Mouse (Mus musculus) forebrain, embryonic 15.5 days (tissue): ENCODE data around the gene Olfr235. TPM values are rescaled to one million over a fixed set of nuclear protein-coding genes. Genes with fewer than 3 reads are reported as not detected.
"Not testable (repeated sequence)": the region's sequence is repeated elsewhere in the genome, so short reads cannot be mapped to it uniquely, and the experiment has no call there.

Experiments used
- ATAC-seq: fragments of 200-750 bp; cut with Nextera tagmentation; replicated peaks from 2 replicates; pipeline ENCODE4 v1.8.0; 2017; ENCODE audit warnings: mild to moderate bottlenecking, moderate TSS enrichment, moderate library complexity
- H3K27ac ChIP-seq: fragments of 300-500 bp; sonication (generic); replicated peaks from 2 replicates; pipeline ENCODE4 v1.5.1; 2015; ENCODE audit warnings: mild to moderate bottlenecking, inconsistent platforms
- H3K27me3 ChIP-seq: fragments of 300-500 bp; sonication (generic); 2 replicates; pipeline ENCODE4 v1.6.1; 2015; ENCODE audit warnings: inconsistent platforms
- H3K36me3 ChIP-seq: fragments of 300-500 bp; sonication (generic); 2 replicates; pipeline ENCODE4 v1.6.1; 2015; ENCODE audit warnings: mild to moderate bottlenecking, inconsistent platforms
- H3K4me1 ChIP-seq: fragments of 300-500 bp; sonication (generic); 2 replicates; pipeline ENCODE4 v1.6.1; 2015; ENCODE audit warnings: inconsistent platforms
- H3K4me2 ChIP-seq: fragments of 300-500 bp; sonication (generic); replicated peaks from 2 replicates; pipeline ENCODE4 v1.6.1; 2015; ENCODE audit warnings: mild to moderate bottlenecking, inconsistent platforms
- H3K4me3 ChIP-seq: fragments of 300-500 bp; sonication (generic); 2 replicates; pipeline ENCODE4 v1.5.1; 2015; ENCODE audit warnings: mild to moderate bottlenecking, inconsistent platforms
- H3K9ac ChIP-seq: fragments of 300-500 bp; sonication (generic); replicated peaks from 2 replicates; pipeline ENCODE4 v1.6.1; 2015; ENCODE audit warnings: mild to moderate bottlenecking, inconsistent platforms
- H3K9me3 ChIP-seq: fragments of 300-500 bp; sonication (generic); 2 replicates; pipeline ENCODE4 v1.6.1; 2016; ENCODE audit warnings: inconsistent platforms
- WGBS: fragments of 180-500 bp; shearing (Covaris S2); methylation state at CpG from one replicate; pipeline ENCODE4 v1.1.7; 2015; ENCODE audit warnings: mixed read lengths; 5-methylcytosine and 5-hydroxymethylcytosine counted together
- polyA plus RNA-seq: library from polyadenylated mRNA; unstranded; fragments of >200 nt; fragmentation: Nextera tagmentation; extraction: Ambion mirVana; gene quantifications from 2 replicates; pipeline ENCODE4 v1.2.1, GENCODE M21; 2015

The Olfr235 gene
- not detected in 2 replicates for polyA plus RNA-seq

- Histone ChIP-seq H3K27ac (no peak within 1 kb of the TSS), H3K36me3 (no peaks in the 10 kb centered on the region), H3K9ac (no peak within 1 kb of the TSS), H3K4me1 (no peaks in the 10 kb centered on the region), H3K4me3 (no peak within 1 kb of the TSS), H3K9me3 (no peaks in the 10 kb centered on the region), H3K27me3 (no peaks in the 10 kb centered on the region), H3K4me2 (no peak within 1 kb of the TSS)
- ATAC-seq: no peak
- WGBS: 46% methylated on average over 1 of the region's 1 CpGs
Observed at GRCm38 (mm10) chr19:12260732-12261131, at the start of gene Olfr235. Olfr235 (plus strand) TSS chr19:12261032.

GRCm38 (mm10) chr19:12232496-12232895 is 28.3 kb upstream of the Olfr235 start, which contains the start of gene Olfr1432:
Olfr1432 (minus strand) TSS chr19:12232596.
- H3K27ac ChIP-seq, H3K36me3 ChIP-seq, H3K27me3 ChIP-seq, H3K9ac ChIP-seq, H3K9me3 ChIP-seq, H3K4me1 ChIP-seq, H3K4me2 ChIP-seq, H3K4me3 ChIP-seq, ATAC-seq: not testable (repeated sequence)

GRCm38 (mm10) chr19:12241559-12241958 is 19.3 kb upstream of the Olfr235 start, which contains the start of gene Olfr262:
Olfr262 (minus strand) TSS chr19:12241659.
- Histone ChIP-seq H3K9me3 (no peaks in the 10 kb centered on the region), H3K9ac (no peak within 1 kb of the TSS), H3K4me1 (no peaks in the 10 kb centered on the region), H3K27ac (no peak within 1 kb of the TSS), H3K36me3 (no peaks in the 10 kb centered on the region), H3K4me3 (no peak within 1 kb of the TSS), H3K4me2 (no peak within 1 kb of the TSS), H3K27me3 (no peaks in the 10 kb centered on the region)
- ATAC-seq: no peak
- 77% methylated on average over 1 of the region's 1 CpGs for WGBS

GRCm38 (mm10) chr19:12279554-12279953 is 18.7 kb downstream of the Olfr235 start, which contains the start of gene Olfr1434:
Olfr1434 (plus strand) TSS chr19:12279854.
- Histone ChIP-seq H3K4me2 (no peak within 1 kb of the TSS), H3K4me1 (no peaks in the 10 kb centered on the region), H3K9ac (no peak within 1 kb of the TSS), H3K27ac (no peak within 1 kb of the TSS), H3K36me3 (no peaks in the 10 kb centered on the region), H3K4me3 (no peak within 1 kb of the TSS), H3K27me3 (no peaks in the 10 kb centered on the region), H3K9me3 (no peaks in the 10 kb centered on the region)
- no peak for ATAC-seq
- 63% methylated on average over 2 of the region's 2 CpGs for WGBS

GRCm38 (mm10) chr19:12292979-12293378 is 32.1 kb downstream of the Olfr235 start:
- Histone ChIP-seq H3K27me3 (no peaks in the 10 kb centered on the region), H3K9me3 (no peaks in the 10 kb centered on the region), H3K9ac (no peak overlapping the region), H3K4me2 (no peak overlapping the region), H3K4me1 (no peaks in the 10 kb centered on the region), H3K36me3 (no peaks in the 10 kb centered on the region), H3K4me3 (no peak overlapping the region), H3K27ac (no peak overlapping the region)
- ATAC-seq: 0 out of 2 replicates have a peak, but pooled peaks have one; percentile 41

GRCm38 (mm10) chr19:12299030-12299429 is 38.2 kb downstream of the Olfr235 start, which contains the start of gene Olfr1436:
Olfr1436 (minus strand) TSS chr19:12299130.
- WGBS: 88% methylated on average over 1 of the region's 1 CpGs
- not testable (repeated sequence) for H3K9ac ChIP-seq, H3K36me3 ChIP-seq, H3K4me3 ChIP-seq, H3K4me2 ChIP-seq, H3K27ac ChIP-seq, H3K4me1 ChIP-seq, ATAC-seq, H3K9me3 ChIP-seq, H3K27me3 ChIP-seq

Other genes starting within 250 kb of the Olfr235 start
- not detected in 2 replicates for gene Olfr1423, start 219.7 kb upstream of the Olfr235 start, polyA plus RNA-seq
- gene Olfr1424, start 198.3 kb upstream of the Olfr235 start, polyA plus RNA-seq: not detected in 2 replicates
- gene Olfr1425, start 183.3 kb upstream of the Olfr235 start, polyA plus RNA-seq: not detected in 2 replicates
- not detected in 2 replicates for gene Olfr1426, start 169.0 kb upstream of the Olfr235 start, polyA plus RNA-seq
- not detected in 2 replicates for gene Olfr1427, start 157.7 kb upstream of the Olfr235 start, polyA plus RNA-seq
- gene Olfr1428, start 145.1 kb upstream of the Olfr235 start, polyA plus RNA-seq: not detected in 2 replicates
- not detected in 2 replicates for gene Olfr76, start 137.8 kb upstream of the Olfr235 start, polyA plus RNA-seq
- gene Olfr1555-ps1, start 90.9 kb upstream of the Olfr235 start, polyA plus RNA-seq: not detected in 2 replicates
- not detected in 2 replicates for gene Olfr1431, start 60.4 kb upstream of the Olfr235 start, polyA plus RNA-seq
- gene Olfr1432, start 28.4 kb upstream of the Olfr235 start, polyA plus RNA-seq: not detected in 2 replicates
- not detected in 2 replicates for gene Olfr262, start 19.4 kb upstream of the Olfr235 start, polyA plus RNA-seq
- not detected in 2 replicates for gene Olfr1434, start 18.8 kb downstream of the Olfr235 start, polyA plus RNA-seq
- gene Olfr1436, start 38.1 kb downstream of the Olfr235 start, polyA plus RNA-seq: not detected in 2 replicates
- gene Olfr1437, start 64.1 kb downstream of the Olfr235 start, polyA plus RNA-seq: not detected in 2 replicates
- not detected in 2 replicates for gene Olfr1438-ps1, start 74.9 kb downstream of the Olfr235 start, polyA plus RNA-seq
- not detected in 2 replicates for gene Olfr1440, start 126.2 kb downstream of the Olfr235 start, polyA plus RNA-seq
- gene Olfr1441, start 156.4 kb downstream of the Olfr235 start, polyA plus RNA-seq: not detected in 2 replicates
- not detected in 2 replicates for gene Pfpl, start 166.9 kb downstream of the Olfr235 start, polyA plus RNA-seq
- 0.55 and 0.56 TPM in 2 replicates for gene Mpeg1, start 199.7 kb downstream of the Olfr235 start, polyA plus RNA-seq
- 16.8 and 19.3 TPM in 2 replicates for gene Dtx4, start 240.4 kb downstream of the Olfr235 start, polyA plus RNA-seq